Mouse (Mus musculus) small intestine, adult 2 months (tissue): ENCODE results near the gene CK137956. TPM values are rescaled to one million over a fixed set of nuclear protein-coding genes. Genes with fewer than 3 reads are reported as not detected.

ENCODE experiments used
- H3K27ac ChIP-seq: fragments of 200-500 bp; 2 replicates; pipeline ENCODE4 v1.5.1; 2012; ENCODE audit warnings: low read depth, low read length, control low read depth, inconsistent platforms; ENCODE audit not compliant: insufficient read depth
- H3K27me3 ChIP-seq: fragments of 200-500 bp; 2 replicates; pipeline ENCODE4 v1.6.1; 2012; ENCODE audit warnings: mild to moderate bottlenecking, moderate library complexity, low read length, inconsistent platforms; ENCODE audit not compliant: control insufficient read depth, insufficient read depth
- H3K36me3 ChIP-seq: fragments of 200-500 bp; 2 replicates; pipeline ENCODE4 v1.6.1; 2012; ENCODE audit warnings: mild to moderate bottlenecking, low read length, control low read depth, inconsistent platforms; ENCODE audit not compliant: control insufficient read depth, insufficient read depth
- H3K4me1 ChIP-seq: fragments of 200-500 bp; 2 replicates; pipeline ENCODE4 v1.6.1; 2012; ENCODE audit warnings: low read length, inconsistent platforms, mixed read lengths; ENCODE audit not compliant: control insufficient read depth, insufficient read depth, insufficient read length
- H3K4me3 ChIP-seq: fragments of 200-500 bp; 2 replicates; pipeline ENCODE4 v1.5.1; 2012; ENCODE audit warnings: low read depth, mild to moderate bottlenecking, control low read depth, inconsistent platforms, low read length, moderate library complexity
- CTCF ChIP-seq: fragments of 200-500 bp; IDR thresholded peaks from 2 replicates; pipeline ENCODE4 v1.5.1; 2012; ENCODE audit warnings: low read depth, mild to moderate bottlenecking, control low read depth, inconsistent platforms, low read length, moderate library complexity, mixed read lengths; ENCODE audit not compliant: insufficient replicate concordance, insufficient read length; ENCODE audit errors: extremely low read depth
- POLR2A ChIP-seq: fragments of 200-500 bp; IDR thresholded peaks from 2 replicates; pipeline ENCODE4 v1.6.1; 2012; ENCODE audit warnings: low read depth, mild to moderate bottlenecking, control low read depth, inconsistent platforms, low read length, moderate library complexity
- WGBS: fragments of 180-500 bp; shearing (Covaris S2); methylation state at CpG from one replicate; pipeline ENCODE4 v1.1.7; 2018; 5-methylcytosine and 5-hydroxymethylcytosine counted together
- polyA plus RNA-seq: library from polyadenylated mRNA; depleted of rRNA; stranded (reverse); fragments of >200 nt; gene quantifications from 2 replicates; pipeline ENCODE4 v1.2.3, GENCODE M21; 2012; rRNA removed

The CK137956 gene
- not detected in 2 replicates for polyA plus RNA-seq

DNA sequence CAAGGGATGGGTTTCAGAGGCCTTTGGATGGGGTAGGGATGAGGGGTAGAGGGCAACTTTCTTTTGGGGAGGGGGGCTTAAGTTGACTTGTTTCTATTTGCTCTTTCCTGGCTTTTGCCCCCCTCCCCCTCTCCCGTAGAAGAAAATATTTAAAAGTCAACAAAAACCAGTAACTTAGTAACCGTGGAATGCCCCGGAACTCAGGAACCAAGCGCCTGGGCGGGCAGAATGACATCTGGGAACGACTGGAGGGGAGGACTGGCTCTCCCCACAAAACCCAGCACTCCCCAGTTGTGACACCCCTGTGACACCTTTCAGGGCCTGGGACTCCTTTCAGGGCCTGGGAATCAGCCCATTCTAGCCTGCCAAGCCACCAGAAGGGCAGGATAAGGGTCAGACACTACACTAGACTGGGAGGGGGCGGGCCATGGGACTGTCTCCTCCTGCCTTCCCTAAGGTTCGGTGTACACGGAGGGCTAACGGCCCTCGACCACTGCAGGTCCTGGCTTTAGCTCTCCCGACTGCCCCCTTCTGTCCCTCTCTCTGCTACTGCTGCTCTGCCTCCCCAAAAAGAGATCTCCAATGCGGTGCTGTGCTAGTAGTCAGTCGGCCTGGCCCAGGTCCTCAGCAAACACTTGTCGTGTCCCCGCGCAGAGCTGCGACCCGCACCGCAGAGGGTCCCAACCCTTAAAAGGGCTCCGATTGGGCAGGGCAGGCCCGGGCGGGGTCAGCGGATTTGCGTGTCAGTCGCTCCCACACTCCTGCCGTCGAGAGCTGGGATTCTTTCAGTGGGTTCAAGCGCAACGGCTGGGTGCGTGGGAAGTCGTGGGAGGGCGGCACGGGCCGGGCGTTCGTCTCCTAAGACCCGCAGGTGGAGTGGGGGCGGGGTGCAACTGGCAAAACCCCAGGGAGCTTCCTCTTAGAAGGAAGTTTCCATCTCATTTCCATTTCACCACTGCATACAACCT is at the start of gene CK137956:
Gene CK137956 (minus strand): TSS at position 51 of the 968 bp plus-strand sequence.
- Histone ChIP-seq H3K36me3 (no peaks in the 10 kb centered on the region), H3K4me3 (no peak within 1 kb of the TSS), H3K27ac (no peak within 1 kb of the TSS), H3K4me1 (no peaks in the 10 kb centered on the region), H3K27me3 (no peaks in the 10 kb centered on the region)
- TF ChIP-seq CTCF (no peak), POLR2A (no peak)
- WGBS: 9% methylated on average over 39 of the region's 39 CpGs

DNA sequence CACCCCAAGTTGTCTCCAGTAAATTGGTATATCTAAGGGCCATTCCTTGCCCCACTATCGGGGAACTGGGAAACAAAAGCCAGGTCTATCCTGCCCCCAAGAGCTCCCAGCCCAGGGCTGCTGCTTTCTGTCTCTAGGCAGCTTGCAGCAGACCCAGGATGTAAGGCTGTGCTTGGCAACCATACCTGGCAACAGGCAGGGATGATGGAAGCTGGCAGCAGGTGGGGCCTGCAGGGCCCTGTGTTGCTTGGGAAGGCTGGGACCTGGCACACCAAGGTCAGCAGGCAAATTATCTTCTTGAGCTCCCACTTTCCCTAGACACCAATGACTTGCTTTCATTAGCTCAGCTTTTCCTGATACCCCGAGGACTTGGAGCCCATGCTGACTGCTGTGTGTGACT is 48.7 kb upstream of the CK137956 start:
- WGBS: 68% methylated on average over 2 of the region's 2 CpGs
- no peak overlapping the region for H3K4me3 ChIP-seq
- TF ChIP-seq POLR2A: no peak
- TF ChIP-seq CTCF: no peak

GRCm38 (mm10) chr4:128004797-128005452 is 34.2 kb upstream of the CK137956 start:
- no peak overlapping the region for H3K4me3 ChIP-seq
- TF ChIP-seq POLR2A: no peak
- TF ChIP-seq CTCF: no peak
- no peak overlapping the region for H3K27ac ChIP-seq
- no peaks in the 10 kb centered on the region for H3K4me1 ChIP-seq
- no peaks in the 10 kb centered on the region for H3K27me3 ChIP-seq
- no peaks in the 10 kb centered on the region for H3K36me3 ChIP-seq
- 63% methylated on average over 3 of the region's 3 CpGs for WGBS

More for the DNA sequence above, 48.7 kb upstream of the CK137956 start:
- no peak overlapping the region for H3K27ac ChIP-seq
- H3K36me3 ChIP-seq: no peaks in the 10 kb centered on the region
- no peaks in the 10 kb centered on the region for H3K27me3 ChIP-seq
- H3K4me1 ChIP-seq: no peaks in the 10 kb centered on the region

DNA sequence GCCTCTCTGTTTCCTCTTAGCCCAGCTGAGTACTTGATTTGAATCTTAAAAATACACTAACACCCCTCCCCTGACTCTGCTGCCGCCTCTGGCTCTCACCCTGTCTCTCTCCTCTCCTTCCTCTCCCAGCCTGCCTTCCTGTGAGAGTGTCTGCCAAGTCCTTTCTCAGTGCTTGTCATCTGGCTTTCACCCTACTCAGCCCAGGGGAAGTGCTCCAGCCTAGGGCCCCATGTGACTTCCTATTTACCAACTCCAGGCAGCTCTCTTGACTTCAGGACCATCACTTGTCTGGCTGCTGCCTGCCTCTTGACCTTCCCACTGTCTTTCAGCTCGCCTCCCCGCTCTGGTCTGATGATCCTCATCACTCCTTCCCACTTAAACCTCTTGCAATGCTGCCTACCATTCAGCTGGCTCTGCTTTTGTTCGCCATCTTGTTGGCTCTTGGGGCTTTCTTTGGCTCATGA is 31.9 kb upstream of the CK137956 start:
- H3K36me3 ChIP-seq: no peaks in the 10 kb centered on the region
- no peaks in the 10 kb centered on the region for H3K4me1 ChIP-seq
- no peak overlapping the region for H3K4me3 ChIP-seq
- no peak overlapping the region for H3K27ac ChIP-seq
- TF ChIP-seq POLR2A (no peak), CTCF (no peak)
- H3K27me3 ChIP-seq: no peaks in the 10 kb centered on the region
- WGBS: 50% methylated on average over 4 of the region's 4 CpGs

DNA sequence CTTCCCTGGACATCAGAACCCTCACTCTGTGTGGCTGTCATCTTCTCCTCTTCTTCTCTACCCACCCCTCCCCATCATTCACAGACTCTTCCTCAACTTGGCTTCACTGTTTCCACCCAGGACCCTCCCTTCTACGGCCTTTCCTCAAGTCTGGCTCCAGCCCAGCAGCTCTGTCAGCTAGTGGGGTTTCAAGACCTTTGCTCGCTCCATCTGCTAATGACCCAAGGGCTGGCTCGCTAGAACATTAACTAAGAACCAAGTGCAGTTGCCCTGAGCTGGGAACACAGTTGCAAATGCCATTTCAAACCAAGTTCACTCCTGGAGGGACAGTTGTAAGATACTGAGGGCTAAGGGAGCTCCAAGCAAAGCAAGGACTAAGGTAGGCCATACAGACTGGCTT is 28.5 kb upstream of the CK137956 start:
- WGBS: 71% methylated on average over 3 of the region's 3 CpGs
- no peaks in the 10 kb centered on the region for H3K36me3 ChIP-seq
- TF ChIP-seq POLR2A (no peak), CTCF (no peak)

DNA sequence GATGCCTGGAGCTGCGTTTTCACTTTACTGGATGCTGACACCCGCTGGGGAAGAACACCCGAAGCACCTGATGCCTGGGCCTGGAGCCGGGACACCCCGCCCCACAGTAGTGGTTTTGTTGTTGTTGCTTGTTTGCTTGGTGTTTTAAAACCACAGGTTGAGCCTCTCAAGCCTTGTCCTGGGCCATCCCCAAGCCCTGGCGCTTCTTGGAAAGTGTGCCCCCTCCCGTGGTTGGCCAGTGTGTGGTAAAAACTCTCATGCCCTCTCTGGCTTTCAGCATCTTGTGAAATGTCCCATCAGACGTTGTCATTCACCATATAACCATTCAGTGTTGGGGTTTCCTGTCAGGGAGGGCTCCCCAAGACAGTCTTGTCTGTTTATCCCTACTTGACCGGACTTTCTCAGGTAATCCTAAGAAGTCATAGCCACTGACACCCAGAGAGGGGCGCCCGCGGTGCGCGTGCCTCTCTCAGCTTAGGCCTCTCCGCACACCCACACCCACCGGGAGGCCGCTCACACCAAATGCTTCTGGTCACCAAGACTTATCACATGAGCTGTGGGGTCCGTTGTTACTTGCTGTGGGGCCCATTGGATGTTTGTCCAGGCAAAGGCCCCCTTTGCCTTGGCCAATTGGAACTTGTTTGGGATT is 18.7 kb upstream of the CK137956 start:
- TF ChIP-seq POLR2A (no peak), CTCF (no peak)
- H3K27ac ChIP-seq: no peak overlapping the region
- H3K4me3 ChIP-seq: no peak overlapping the region
- WGBS: 15% methylated on average over 18 of the region's 18 CpGs
- H3K36me3 ChIP-seq: no peaks in the 10 kb centered on the region
- 0 out of 2 replicates have a peak, but pooled peaks cover 4% of the 10 kb centered on the region for H3K27me3 ChIP-seq
- H3K4me1 ChIP-seq: no peaks in the 10 kb centered on the region

More for the DNA sequence above, 28.5 kb upstream of the CK137956 start:
- Histone ChIP-seq H3K4me3 (no peak overlapping the region), H3K27ac (no peak overlapping the region), H3K27me3 (no peaks in the 10 kb centered on the region), H3K4me1 (no peaks in the 10 kb centered on the region)
